Mouse (Mus musculus) thymus, adult 2 months (tissue): Measurements from ENCODE around the gene Kcnab1. TPM values are rescaled to one million over a fixed set of nuclear protein-coding genes. Genes with fewer than 3 reads are reported as not detected.

ENCODE experiments used
- DNase-seq: peaks from one replicate; pipeline ENCODE4 v3.0.0; 2021
- H3K27ac ChIP-seq: fragments of 200-500 bp; 2 replicates; pipeline ENCODE4 v1.5.1; 2012; ENCODE audit warnings: low read length, control low read depth; ENCODE audit not compliant: control insufficient read depth, insufficient read depth
- H3K27me3 ChIP-seq: fragments of 200-500 bp; 2 replicates; pipeline ENCODE4 v1.6.1; 2012; ENCODE audit warnings: mild to moderate bottlenecking, low read length, moderate library complexity, mixed read lengths; ENCODE audit not compliant: control insufficient read depth, insufficient read depth
- H3K36me3 ChIP-seq: fragments of 200-500 bp; 2 replicates; pipeline ENCODE4 v1.6.1; 2012; ENCODE audit warnings: mild to moderate bottlenecking, low read length, moderate library complexity; ENCODE audit not compliant: control insufficient read depth, insufficient read depth
- H3K4me1 ChIP-seq: fragments of 200-500 bp; replicated peaks from 2 replicates; pipeline ENCODE4 v1.6.1; 2012; ENCODE audit warnings: low read length; ENCODE audit not compliant: control insufficient read depth, insufficient read depth
- H3K4me3 ChIP-seq: fragments of 200-500 bp; 2 replicates; pipeline ENCODE4 v1.5.1; 2012; ENCODE audit warnings: mild to moderate bottlenecking, low read length, control low read depth, moderate library complexity; ENCODE audit not compliant: control insufficient read depth, insufficient read depth
- CTCF ChIP-seq: fragments of 200-500 bp; IDR thresholded peaks from 2 replicates; pipeline ENCODE4 v1.5.1; 2012; ENCODE audit warnings: mild to moderate bottlenecking, control low read depth, low read length, moderate library complexity, borderline replicate concordance; ENCODE audit not compliant: control insufficient read depth, poor library complexity, insufficient read depth; ENCODE audit errors: extremely low read depth
- POLR2A ChIP-seq: fragments of 200-500 bp; IDR thresholded peaks from 2 replicates; pipeline ENCODE4 v1.6.1; 2012; ENCODE audit warnings: mild to moderate bottlenecking, low read length, control low read depth, moderate library complexity; ENCODE audit not compliant: control insufficient read depth, poor library complexity, insufficient read depth; ENCODE audit errors: extremely low read depth
- WGBS: fragments of 180-500 bp; shearing (Covaris S2); methylation state at CpG from one replicate; pipeline ENCODE4 v1.1.7; 2018; 5-methylcytosine and 5-hydroxymethylcytosine counted together
- polyA plus RNA-seq: library from polyadenylated mRNA; depleted of rRNA; stranded (reverse); fragments of >200 nt; gene quantifications from 2 replicates; pipeline ENCODE4 v1.2.3, GENCODE M21; 2012

The Kcnab1 gene
- polyA plus RNA-seq, 1 experiment, result 0.31 TPM

DNA sequence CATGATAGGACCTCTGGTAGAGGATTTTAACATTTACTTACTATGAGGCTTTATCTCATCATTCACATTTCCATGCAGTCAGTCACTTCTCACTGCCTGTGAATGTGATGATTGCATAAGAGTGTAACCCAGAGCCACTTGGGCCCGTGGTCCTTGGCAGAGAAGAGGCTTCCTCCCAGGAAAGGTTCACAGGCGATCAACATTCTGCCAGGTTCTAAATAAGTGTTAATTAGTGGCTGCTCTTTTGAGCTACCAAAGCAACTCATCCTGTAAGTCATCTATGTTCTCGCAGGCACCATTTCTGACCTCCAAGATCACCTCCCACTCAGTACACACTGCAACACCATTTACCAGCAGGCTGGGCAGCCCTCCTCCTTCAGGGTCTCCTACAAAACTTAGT is 192.3 kb downstream of the Kcnab1 start:
- no peak overlapping the region for H3K4me3 ChIP-seq
- 68% methylated on average over 3 of the region's 3 CpGs for WGBS
- H3K4me1 ChIP-seq, result no peaks in the 10 kb centered on the region
- no peaks in the 10 kb centered on the region for H3K27me3 ChIP-seq
- no peaks in the 10 kb centered on the region for H3K36me3 ChIP-seq
- H3K27ac ChIP-seq, result no peak overlapping the region
- no peak for DNase-seq
- TF ChIP-seq POLR2A, result no peak
- TF ChIP-seq CTCF, result no peak

DNA sequence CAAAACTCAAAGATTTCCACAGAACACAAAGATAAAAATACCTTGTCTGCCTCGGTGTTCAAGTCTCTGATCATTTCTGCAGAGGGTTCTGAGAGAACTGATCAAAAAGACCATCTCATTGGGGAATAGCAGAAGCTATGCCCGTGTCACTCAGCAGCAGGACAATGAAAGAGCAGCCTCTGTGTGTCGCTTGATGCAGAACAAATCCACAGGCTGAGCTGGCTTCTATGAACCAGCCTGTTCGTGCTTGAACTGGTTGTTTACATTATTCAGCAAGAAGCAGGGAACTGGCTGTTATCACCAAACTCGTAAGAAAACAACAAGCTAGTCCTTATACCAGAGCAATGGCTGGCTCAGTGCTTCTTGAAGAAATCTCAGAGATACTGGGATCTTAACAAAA is 193.4 kb downstream of the Kcnab1 start:
- Histone ChIP-seq H3K4me3 (no peak overlapping the region), H3K27ac (no peak overlapping the region), H3K36me3 (no peaks in the 10 kb centered on the region), H3K27me3 (no peaks in the 10 kb centered on the region), H3K4me1 (no peaks in the 10 kb centered on the region)
- DNase-seq, result no peak
- TF ChIP-seq POLR2A, result no peak
- TF ChIP-seq CTCF, result no peak
- 76% methylated on average over 5 of the region's 5 CpGs for WGBS

DNA sequence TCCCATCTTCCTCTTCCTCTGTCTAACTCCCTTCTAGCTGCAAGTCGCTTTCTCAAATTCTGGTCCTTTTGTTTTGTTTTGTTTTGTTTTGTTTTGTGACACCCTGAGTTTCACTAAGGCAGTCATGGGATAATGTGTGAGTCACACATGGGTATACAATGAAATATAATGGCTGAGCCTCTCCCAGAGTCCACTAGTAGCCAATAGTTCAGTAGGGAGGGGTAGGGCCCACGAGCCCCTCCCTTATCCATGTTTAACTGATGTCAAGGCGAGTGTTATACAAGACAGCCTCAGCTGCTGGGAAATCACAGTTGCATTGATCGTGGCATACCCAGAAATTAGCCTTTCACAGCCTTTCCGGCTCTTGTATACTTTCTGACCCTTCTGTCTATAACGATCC is 206.7 kb downstream of the Kcnab1 start:
- Histone ChIP-seq H3K4me3 (no peak overlapping the region), H3K4me1 (no peaks in the 10 kb centered on the region), H3K27me3 (no peaks in the 10 kb centered on the region), H3K27ac (no peak overlapping the region), H3K36me3 (no peaks in the 10 kb centered on the region)
- TF ChIP-seq CTCF (no peak), POLR2A (no peak)
- no peak for DNase-seq
- WGBS, result 90% methylated on average over 6 of the region's 6 CpGs

DNA sequence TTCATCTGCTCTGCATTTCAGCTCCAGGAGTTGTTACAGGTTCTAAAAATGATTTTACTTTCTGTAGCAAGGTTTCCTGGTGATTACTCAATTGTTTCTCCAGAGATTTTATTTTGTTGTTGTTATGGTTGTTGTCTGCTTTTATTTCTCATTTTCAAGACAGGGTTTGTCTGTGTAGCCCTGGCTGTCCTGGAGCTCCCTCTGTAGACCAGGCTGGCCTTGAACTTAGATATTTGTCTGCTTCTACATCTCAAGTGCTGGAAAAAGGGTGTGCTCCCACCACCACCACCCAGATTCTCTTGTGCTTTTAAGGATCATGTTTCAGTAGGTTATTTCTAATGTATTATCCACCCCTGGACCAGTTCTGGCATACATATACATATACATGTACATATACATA is 207.6 kb downstream of the Kcnab1 start:
- Histone ChIP-seq H3K27me3 (no peaks in the 10 kb centered on the region), H3K4me1 (no peaks in the 10 kb centered on the region), H3K27ac (no peak overlapping the region), H3K4me3 (no peak overlapping the region), H3K36me3 (no peaks in the 10 kb centered on the region)
- no peak for TF ChIP-seq CTCF
- DNase-seq, result no peak

DNA sequence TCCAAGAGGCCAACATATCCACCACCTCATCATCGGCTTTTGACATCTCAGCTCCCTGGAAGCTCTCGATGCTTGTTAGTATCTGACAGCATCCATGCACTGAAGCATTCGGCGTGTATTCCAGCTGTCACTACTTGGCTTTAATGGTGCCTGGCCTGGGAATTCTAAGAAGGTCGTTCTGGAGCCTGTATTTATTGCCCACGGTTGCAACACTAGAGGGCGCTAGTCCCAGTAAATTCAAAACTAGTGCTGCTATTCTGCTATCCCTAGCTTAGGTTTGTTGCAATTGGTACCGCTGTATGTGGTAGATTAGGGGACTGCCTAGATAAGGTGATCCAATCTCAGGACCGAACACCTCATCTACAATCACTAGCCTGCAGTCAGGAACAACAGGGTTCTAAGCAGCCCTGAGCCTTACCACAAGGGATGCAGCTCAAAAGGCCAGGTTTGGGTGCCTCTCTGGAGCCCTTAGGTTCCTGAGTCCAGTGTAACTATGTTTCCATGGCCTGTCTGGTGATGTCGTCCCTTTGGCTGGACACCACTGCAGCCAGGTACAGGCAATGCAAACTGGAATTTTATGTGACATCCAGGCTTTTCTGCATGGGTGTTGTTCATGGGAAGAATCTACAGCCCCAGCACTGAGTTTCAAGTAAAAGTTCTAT is 208.8 kb downstream of the Kcnab1 start:
- WGBS, result 52% methylated on average over 10 of the region's 10 CpGs
- no peaks in the 10 kb centered on the region for H3K27me3 ChIP-seq
- peak; percentile 31 for DNase-seq
- H3K4me3 ChIP-seq, result no peak overlapping the region
- H3K27ac ChIP-seq, result no peak overlapping the region
- H3K4me1 ChIP-seq, result no peaks in the 10 kb centered on the region
- H3K36me3 ChIP-seq, result no peaks in the 10 kb centered on the region
- TF ChIP-seq CTCF (no peak), POLR2A (no peak)

DNA sequence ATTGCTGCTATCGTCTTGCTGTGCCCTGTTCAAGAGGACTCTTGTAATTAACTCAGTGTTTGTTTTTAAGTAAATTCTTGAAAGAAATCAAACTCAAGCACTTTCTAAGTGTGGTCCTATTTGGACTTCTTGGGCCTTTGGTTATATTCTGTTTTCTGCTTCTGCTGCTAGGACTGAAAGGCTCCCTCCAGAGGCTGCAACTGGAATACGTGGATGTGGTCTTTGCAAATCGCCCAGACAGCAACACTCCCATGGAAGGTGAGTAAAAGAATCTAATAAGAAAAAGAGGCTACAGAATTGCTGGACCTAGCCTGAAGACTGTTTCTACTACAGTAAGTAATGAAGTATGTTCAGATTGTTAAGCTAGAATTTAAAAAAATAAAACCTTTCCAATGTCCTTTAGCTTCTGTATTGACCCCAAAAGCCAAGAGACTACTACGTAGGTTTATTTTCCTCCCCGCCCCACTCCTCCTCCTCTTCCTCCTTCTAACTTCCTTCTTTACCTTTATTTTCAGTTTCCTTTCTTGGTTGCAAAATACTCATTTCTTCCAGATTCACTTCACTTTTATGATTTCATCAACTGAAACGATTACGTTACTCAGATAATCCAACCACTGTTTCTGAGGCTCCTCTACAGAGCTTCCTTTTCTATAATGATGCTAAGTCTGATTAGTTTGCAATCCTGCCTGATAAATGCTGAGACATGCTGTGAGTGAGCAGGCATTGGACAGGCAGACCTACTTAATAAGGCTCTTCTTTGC is 210.2 kb downstream of the Kcnab1 start:
- Histone ChIP-seq H3K4me3 (no peak overlapping the region), H3K27ac (no peak overlapping the region)
- TF ChIP-seq CTCF (no peak), POLR2A (no peak)

More for the DNA sequence above, 210.2 kb downstream of the Kcnab1 start:
- WGBS, result 36% methylated on average over 7 of the region's 7 CpGs
- H3K27me3 ChIP-seq, result no peaks in the 10 kb centered on the region
- peak; percentile 15 for DNase-seq
- no peaks in the 10 kb centered on the region for H3K4me1 ChIP-seq
- no peaks in the 10 kb centered on the region for H3K36me3 ChIP-seq
